Mouse (Mus musculus) brain, embryonic 18.5 days (tissue): ENCODE data around the gene Hba-a2.

ENCODE experiments used
- DNase-seq: peaks from one replicate; pipeline ENCODE4 v3.0.0-alpha.2; 2012; ENCODE audit warnings: low read depth, low spot score

The Hba-a2 gene

DNA sequence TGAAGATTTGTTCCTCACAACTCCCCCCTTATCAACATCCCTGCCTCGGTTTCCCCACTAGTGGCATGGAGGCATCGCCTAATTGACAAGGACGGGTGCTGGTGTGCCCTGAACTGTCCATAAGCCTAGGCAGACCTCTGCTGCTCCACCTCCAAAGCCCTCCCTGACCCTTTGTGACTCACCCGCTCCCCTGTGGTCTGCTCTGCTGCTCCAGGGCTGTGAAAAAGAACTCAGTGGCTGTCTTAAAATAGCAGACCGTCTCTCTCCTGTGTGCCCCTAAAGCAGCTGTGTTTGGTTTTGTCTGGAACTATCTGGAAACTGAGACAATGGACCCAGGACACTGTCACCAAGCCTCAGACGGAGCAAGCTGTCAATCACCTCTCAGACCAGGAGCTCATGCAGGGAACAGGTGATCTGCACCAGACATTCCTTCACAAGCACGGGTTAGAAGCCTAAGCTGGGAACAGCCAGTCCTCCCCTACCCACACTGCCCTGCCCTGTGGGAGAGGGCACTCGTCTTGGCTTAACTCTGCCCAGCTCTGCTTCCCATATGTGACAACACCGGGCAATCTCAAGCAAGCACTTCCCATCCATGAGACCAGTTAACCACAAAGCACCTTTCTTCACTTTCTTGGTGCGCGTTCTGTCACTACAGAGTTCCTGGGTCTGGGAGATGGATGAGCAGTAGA lies 24.4 kb downstream of the Hba-a2 start:
- no peak for DNase-seq

- no peak for DNase-seq
These were observed 24.9 kb downstream of the Hba-a2 start for GRCm38 (mm10) chr11:32321196-32321565.

DNA sequence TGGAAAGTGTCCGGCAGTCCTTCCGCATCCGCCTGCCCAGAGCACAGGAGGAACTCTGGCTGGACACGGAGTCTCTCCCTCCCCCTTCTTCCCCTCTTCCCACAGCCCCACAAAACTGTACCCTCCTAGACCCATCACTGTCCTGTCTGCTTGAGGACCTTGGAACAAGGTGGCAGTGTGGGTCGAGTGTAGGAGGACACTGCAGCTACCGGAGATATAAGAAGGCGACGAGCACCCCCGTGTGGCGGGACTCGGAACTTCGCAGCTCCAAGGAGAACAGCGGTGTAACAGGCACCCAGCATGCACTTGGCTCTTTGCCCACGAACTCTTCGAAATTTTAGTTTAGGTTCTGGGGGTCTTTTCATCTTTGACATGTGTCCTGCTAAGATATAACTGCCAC lies 28.3 kb downstream of the Hba-a2 start:
- no peak for DNase-seq

DNA sequence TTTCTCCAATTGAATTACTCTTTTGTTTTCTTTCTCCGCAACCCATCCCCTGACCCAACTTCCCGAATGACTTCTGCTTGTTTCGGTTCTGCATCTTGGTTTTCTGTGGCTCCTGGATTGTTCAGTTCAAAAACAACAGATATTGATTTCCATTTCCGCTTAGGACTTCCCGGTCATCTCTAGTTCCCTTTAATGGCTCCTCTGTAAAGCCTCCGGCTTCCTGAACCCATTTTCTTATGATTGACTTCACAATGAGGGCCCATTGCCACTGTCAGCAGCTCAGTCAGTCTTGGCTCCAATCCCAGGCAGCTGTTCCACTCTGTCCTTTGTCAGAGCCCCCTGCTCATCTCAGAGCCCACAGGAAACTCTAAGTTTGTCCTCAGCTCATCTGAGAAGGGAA lies 34.8 kb downstream of the Hba-a2 start:
- DNase-seq: no peak

DNA sequence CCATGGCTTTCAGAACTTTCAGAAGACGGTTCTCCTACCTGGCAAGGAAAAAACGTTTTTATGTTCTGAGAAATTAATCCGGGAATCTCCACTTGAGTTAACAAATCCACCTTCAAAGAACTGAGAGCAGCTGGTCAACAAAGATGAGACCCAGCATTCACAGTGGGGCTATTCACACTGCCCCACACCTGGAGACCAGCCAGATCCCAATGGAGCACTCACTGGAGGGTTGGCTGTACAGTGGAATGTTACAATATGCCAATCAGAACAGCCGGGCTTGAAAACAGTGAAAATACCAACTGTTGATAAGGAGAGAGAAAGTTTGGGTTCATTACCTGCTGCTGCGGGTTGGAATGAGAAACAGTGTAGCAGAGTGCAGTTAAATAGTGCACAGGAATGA lies 35.6 kb downstream of the Hba-a2 start:
- DNase-seq: no peak

DNA sequence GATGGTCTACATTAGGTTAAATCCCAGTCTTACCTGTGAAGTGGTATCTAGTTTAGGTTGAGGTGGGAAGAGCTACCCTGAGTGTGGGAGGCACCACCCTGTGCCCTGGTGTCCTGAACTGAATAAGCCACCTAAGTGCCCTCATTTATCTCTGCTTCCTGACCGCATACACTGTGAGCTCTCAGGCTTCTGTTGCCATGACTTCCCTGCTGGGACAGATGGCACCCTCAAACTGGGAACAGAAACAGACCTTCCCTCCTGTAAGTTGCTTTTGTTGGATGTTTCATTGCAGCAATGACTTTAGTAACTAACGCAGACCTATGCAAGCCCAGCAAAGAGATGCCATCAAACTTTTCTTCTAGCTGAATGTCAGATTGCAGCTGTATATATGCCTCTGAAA lies 36.9 kb downstream of the Hba-a2 start:
- no peak for DNase-seq

GRCm38 (mm10) chr11:32336435-32336907 lies 40.2 kb downstream of the Hba-a2 start:
- DNase-seq: no peak

DNA sequence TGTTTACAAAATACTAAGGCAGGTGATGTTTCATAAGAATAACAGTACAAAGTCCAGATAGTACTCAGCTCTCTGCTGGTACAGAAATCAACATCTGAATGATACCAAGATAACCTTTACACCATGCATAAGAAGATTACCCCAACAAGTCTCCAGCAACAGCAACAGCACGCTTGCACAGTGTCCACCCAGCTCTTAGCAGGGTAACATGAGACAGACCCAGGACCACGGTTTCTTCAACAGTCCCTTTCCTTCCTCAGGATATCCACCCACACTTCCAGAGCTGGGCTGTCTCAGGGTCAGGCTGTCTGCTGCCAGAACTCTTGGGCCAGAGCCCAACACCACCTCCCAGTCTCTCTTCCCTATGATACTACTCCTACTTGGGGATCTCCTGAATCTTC lies 42.8 kb downstream of the Hba-a2 start:
- DNase-seq: no peak

GRCm38 (mm10) chr11:32340476-32341473 lies 44.5 kb downstream of the Hba-a2 start:
- no peak for DNase-seq

- DNase-seq: no peak
These were observed 46.5 kb downstream of the Hba-a2 start for GRCm38 (mm10) chr11:32342770-32343191.

DNA sequence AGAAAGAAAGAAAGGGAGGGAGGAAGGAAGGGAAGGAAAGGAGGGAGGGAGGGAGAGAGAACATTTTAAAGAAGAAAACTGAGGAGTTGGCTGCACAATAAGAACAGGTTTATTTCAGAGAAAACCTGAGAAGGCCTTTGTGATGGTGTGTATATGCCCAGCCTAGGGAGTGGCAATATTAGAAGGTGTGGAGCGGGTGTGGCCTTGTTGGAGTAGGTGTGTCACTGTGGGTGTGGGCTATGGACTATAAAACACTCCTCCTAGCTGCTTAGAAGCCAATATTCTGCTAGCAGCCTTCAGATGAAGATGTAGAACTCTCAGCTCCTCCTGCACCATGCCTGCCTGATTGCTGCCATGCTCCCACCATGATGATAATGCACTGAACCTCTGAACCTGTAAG lies 47.1 kb downstream of the Hba-a2 start:
- DNase-seq: no peak

GRCm38 (mm10) chr11:32345504-32346297 lies 49.4 kb downstream of the Hba-a2 start:
- DNase-seq: no peak
